Mouse (Mus musculus) lung, postnatal 0 days (tissue): Measurements from ENCODE around the gene Mettl14.

ENCODE experiments used
- CTCF ChIP-seq: IDR thresholded peaks from 2 replicates; pipeline ENCODE4 v1.5.1; 2016; ENCODE audit warnings: antibody characterized with exemption, mild to moderate bottlenecking
- EP300 ChIP-seq: IDR thresholded peaks from 2 replicates; pipeline ENCODE4 v1.6.1; 2016; ENCODE audit warnings: antibody characterized with exemption, mild to moderate bottlenecking, control low read depth

DNA sequence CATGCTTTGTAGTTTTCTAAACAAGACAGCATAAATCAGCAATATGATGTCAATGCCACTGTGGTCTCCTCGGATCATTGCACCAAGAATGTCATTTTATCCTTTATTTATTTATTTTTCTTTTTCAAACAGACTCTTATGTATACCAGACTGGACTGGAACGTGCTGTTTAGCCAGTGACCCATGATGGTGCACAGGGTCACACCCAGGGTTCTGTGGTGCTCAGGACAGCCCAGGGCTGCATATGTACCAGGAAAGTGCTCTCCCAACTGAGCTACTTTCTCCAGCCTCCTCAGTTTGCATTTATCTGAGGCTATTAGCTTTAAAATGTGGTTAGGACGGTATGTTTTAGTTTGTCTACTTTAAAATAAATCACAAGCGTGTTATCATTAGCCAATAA is 42.1 kb upstream of the Mettl14 start:
- no peak for TF ChIP-seq CTCF
- TF ChIP-seq EP300 = no peak
